Mouse (Mus musculus): ENCODE data around the gene Cab39l. TPM values are rescaled to one million over a fixed set of nuclear protein-coding genes. Genes with fewer than 3 reads are reported as not detected.
"Not testable (repeated sequence)": the region's sequence is repeated elsewhere in the genome, so short reads cannot be mapped to it uniquely, and the experiment has no call there.

The Cab39l gene
- total RNA-seq (2017): 13.2 to 39.5 TPM (median 26.0 TPM) in 3 replicates

- ATAC-seq (replicated peaks; ENCODE audit: insufficient number of reproducible peaks, low FRiP score, low TSS enrichment, poor library complexity, severe bottlenecking): peak; percentile 96
These were observed at the start of gene Cab39l, which contains the start of gene Setdb2 for GRCm38 (mm10) chr14:59440558-59441471. Gene Cab39l, plus strand, starts transcription at chr14:59440972. Gene Setdb2, minus strand, starts transcription at chr14:59440884.

- ATAC-seq (replicated peaks; ENCODE audit: insufficient number of reproducible peaks, low FRiP score, low TSS enrichment, poor library complexity, severe bottlenecking): no peak
These were observed 45.5 kb upstream of the Cab39l start, which contains the start of gene Phf11c for GRCm38 (mm10) chr14:59395281-59395680. Gene Phf11c, minus strand, starts transcription at chr14:59395381.

GRCm38 (mm10) chr14:59396999-59397398 lies 43.8 kb upstream of the Cab39l start:
- peak; percentile 86 for ATAC-seq (replicated peaks; ENCODE audit: insufficient number of reproducible peaks, low FRiP score, low TSS enrichment, poor library complexity, severe bottlenecking)

DNA sequence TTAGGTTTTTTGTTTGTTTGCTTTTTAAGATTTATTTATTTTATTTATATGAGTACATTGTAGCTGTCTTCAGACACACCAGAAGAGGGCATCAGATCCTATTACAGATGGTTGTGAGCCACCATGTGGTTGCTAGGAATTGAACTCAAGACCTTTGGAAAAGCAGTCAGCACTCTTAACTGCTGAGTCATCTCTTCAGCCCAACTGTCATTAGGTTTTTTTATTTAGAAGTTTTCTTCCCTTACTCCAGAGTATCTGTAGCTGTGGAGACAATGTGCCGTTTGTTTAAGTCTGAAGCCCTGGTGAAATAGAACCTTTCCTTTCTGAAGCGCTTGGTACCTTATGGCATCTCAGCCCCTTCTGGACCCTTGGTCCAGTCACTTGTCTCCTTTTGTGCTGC lies 25.8 kb upstream of the Cab39l start:
- not testable (repeated sequence) for ATAC-seq (replicated peaks; ENCODE audit: insufficient number of reproducible peaks, low FRiP score, low TSS enrichment, poor library complexity, severe bottlenecking)

- no peak for ATAC-seq (replicated peaks; ENCODE audit: insufficient number of reproducible peaks, low FRiP score, low TSS enrichment, poor library complexity, severe bottlenecking)
These were observed 22.6 kb upstream of the Cab39l start for GRCm38 (mm10) chr14:59418171-59418570.

DNA sequence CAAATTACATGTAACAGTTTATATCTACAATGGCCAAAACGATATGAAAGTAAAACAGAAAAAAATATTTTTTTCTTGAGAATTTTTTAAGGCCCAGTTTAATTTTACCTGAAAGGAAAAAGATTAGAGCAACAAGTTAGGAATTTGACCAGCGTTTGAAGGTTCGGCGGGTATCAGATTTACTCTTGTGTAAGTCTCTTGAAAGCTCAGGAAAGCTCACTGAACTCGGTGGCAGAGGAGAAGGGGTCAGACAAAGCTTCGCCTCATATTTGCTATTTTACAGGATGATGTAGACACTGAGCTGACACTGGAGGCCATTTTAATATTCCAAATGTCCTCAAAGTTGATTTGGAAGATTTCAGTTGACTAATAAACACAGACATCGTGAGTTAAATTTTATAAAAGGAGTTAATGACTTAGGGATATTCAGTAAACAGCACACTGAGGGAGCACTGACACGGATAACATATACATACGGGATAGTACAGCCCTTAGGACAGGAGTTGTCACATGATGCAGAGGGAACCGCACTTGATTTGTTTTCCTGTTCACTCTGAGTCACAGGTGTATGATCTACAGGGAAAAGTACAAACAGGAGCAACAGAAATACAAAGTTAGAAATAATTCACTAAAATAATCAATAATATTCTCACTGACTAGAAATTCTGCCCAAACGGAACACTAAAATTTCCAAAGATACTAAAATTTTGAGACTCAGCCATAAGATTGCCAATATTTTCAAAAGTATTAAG lies 17.7 kb upstream of the Cab39l start:
- ATAC-seq (replicated peaks; ENCODE audit: insufficient number of reproducible peaks, low FRiP score, low TSS enrichment, poor library complexity, severe bottlenecking): no peak

DNA sequence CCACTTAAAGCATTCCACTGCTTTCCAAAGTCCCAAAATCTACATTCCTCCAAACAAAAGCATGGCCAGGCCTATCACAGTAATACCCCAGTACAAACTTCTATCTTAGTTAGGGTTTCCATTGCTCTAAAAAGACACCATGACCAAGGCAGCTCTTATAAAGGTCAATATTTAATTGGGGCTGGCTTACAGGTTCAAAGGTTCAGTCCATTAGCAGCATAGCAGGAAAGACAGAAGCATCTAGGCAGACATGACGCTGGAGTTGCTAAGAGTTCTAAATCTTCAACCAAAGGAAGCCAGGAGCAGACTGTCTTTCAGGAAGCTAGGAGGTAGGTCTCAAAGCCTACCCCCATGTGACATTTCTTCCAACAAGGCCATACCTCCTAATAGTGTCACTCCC lies 10.2 kb upstream of the Cab39l start:
- ATAC-seq (replicated peaks; ENCODE audit: insufficient number of reproducible peaks, low FRiP score, low TSS enrichment, poor library complexity, severe bottlenecking): no peak

GRCm38 (mm10) chr14:59433902-59434301 lies 6.9 kb upstream of the Cab39l start:
- ATAC-seq (replicated peaks; ENCODE audit: insufficient number of reproducible peaks, low FRiP score, low TSS enrichment, poor library complexity, severe bottlenecking): no peak

DNA sequence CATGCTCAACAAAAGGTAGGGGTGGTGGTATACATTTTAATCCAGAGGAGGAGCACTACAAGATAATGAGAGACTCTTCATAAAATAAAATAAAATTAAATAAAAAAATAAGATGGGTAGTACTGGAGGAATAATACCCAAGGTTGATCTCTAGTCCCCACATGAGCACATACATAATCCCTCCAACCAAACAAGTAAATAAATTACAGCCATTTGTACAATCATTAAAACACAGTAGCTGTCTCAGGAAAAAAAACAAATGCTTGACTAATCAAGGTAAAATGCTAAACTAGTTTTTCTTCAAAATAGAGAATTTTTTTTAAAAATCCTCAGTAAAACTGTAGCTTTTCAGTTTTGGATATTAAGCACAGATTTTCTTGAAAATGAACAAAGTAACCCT lies 5.6 kb upstream of the Cab39l start:
- no peak for ATAC-seq (replicated peaks; ENCODE audit: insufficient number of reproducible peaks, low FRiP score, low TSS enrichment, poor library complexity, severe bottlenecking)

DNA sequence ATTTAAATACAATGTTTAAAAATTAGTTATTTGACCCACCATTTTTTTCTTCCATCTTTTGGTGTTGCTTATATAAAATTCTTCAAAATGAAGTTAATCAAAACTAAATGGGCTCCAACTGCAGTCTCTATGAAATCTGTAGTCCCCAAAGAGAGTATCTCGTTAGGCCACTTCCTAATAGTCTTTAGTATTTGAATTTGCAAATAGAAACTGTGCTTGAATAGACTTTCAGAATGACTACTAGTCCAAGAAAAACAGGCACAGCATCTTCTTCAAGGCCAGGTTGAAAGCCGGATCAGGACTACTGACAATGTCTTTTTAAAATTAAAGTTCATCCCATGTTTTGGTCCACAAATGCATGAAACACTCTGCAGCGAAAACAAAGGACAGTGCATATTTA lies 3.4 kb upstream of the Cab39l start:
- ATAC-seq (replicated peaks; ENCODE audit: insufficient number of reproducible peaks, low FRiP score, low TSS enrichment, poor library complexity, severe bottlenecking): no peak

DNA sequence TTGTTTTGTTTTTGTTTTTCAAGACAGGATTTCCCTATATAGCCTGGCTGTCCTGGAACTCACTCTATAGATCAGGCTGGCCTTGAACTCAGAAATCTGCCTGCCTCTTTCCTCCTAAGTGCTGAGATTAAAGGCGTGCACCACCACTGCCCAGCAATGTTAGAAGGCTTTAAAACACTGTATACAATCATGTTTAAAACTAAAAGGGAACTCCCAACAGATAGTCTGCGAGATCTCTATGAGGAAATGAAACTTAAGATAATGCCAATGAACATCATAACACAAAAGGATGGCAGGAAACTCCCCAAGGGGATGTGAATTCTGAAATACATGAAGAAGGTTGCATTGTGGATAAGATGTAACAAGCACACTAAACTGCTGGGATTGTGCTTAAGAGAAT lies 2.3 kb upstream of the Cab39l start:
- ATAC-seq (replicated peaks; ENCODE audit: insufficient number of reproducible peaks, low FRiP score, low TSS enrichment, poor library complexity, severe bottlenecking): peak; percentile 73

- ATAC-seq (replicated peaks; ENCODE audit: insufficient number of reproducible peaks, low FRiP score, low TSS enrichment, poor library complexity, severe bottlenecking): no peak
These were observed 733 bp upstream of the Cab39l start for GRCm38 (mm10) chr14:59440039-59440438.

- no peak for ATAC-seq (replicated peaks; ENCODE audit: insufficient number of reproducible peaks, low FRiP score, low TSS enrichment, poor library complexity, severe bottlenecking)
These were observed 667 bp downstream of the Cab39l start for GRCm38 (mm10) chr14:59441472-59441805.

- ATAC-seq (replicated peaks; ENCODE audit: insufficient number of reproducible peaks, low FRiP score, low TSS enrichment, poor library complexity, severe bottlenecking): no peak
These were observed 4.6 kb downstream of the Cab39l start for GRCm38 (mm10) chr14:59445421-59445820.

DNA sequence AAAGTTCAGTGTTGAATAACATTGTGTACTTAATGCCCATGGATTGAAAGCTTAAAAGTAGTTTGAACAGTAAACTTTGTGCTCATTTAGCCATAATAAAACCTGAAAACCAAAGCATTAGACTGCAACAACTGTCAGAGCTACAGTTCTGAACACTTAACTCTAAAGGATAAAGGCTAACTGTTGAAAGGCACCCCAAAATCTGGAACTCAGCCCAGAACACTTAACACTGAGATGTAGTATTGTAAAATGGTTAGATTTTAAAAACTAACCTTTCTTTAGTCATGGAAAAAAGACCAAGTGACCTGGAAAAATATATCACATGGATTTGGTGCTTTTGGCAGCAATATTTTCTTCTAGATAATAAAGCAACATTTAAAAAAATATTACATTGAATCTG lies 7.2 kb downstream of the Cab39l start:
- ATAC-seq (replicated peaks; ENCODE audit: insufficient number of reproducible peaks, low FRiP score, low TSS enrichment, poor library complexity, severe bottlenecking): no peak

GRCm38 (mm10) chr14:59466503-59466902 lies 25.7 kb downstream of the Cab39l start:
- ATAC-seq (replicated peaks; ENCODE audit: insufficient number of reproducible peaks, low FRiP score, low TSS enrichment, poor library complexity, severe bottlenecking): no peak

DNA sequence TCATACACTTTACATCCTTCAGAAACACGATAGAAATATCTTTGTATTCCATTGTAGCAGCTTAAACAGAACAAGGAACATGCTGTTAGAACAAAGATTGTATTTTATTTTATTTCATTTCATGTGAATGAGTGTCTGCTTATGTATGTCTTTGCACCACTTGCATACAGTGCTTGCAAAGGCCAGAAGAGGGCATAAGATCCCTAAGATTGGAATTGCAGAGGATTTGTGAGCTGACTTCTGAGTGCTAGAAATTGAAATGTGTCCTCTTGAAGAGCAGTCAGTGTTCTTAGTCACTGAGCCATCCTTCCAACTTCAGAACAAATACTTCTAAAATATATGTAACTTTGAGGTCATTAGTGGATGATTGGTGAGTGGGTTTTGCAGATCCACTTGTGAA lies 27.0 kb downstream of the Cab39l start:
- ATAC-seq (replicated peaks; ENCODE audit: insufficient number of reproducible peaks, low FRiP score, low TSS enrichment, poor library complexity, severe bottlenecking): no peak

GRCm38 (mm10) chr14:59470781-59471180 lies 30.0 kb downstream of the Cab39l start:
- 0 out of 2 replicates have a peak, but pooled peaks have one; percentile 63 for ATAC-seq (replicated peaks; ENCODE audit: insufficient number of reproducible peaks, low FRiP score, low TSS enrichment, poor library complexity, severe bottlenecking)

GRCm38 (mm10) chr14:59478699-59479098 lies 37.9 kb downstream of the Cab39l start:
- ATAC-seq (replicated peaks; ENCODE audit: insufficient number of reproducible peaks, low FRiP score, low TSS enrichment, poor library complexity, severe bottlenecking): no peak

Data from monocyte, adult 5-6 weeks (primary cell).